Mouse (Mus musculus) heart, postnatal 10 days (tissue): ENCODE data around the gene Lcp2. TPM values are rescaled to one million over a fixed set of nuclear protein-coding genes. Genes with fewer than 3 reads are reported as not detected.

ENCODE experiments used
- DNase-seq, 2 experiments: peaks; one replicate each; pipeline ENCODE4 v3.0.0; 2021
- intact Hi-C: fragments of 180-260 bp; cut with DNase I; formaldehyde crosslinking; loops from one replicate; pipeline ENCODE4 v1.15.1; 2025
- total RNA-seq, 2 experiments: library from RNA; stranded (reverse); gene quantifications; 2 replicates each; pipeline ENCODE4 v1.2.3; 2021

The Lcp2 gene
- total RNA-seq, result 1 to 10 TPM; 1.6 to 2.2 TPM

GRCm38 (mm10) chr11:34046767-34047541 is at the start of gene Lcp2:
Gene Lcp2, plus strand, starts transcription at chr11:34046920.
- DNase-seq, result peak in 1 of 2 experiments; percentile 14
- intact Hi-C loops, result no loop called here

- intact Hi-C loops, result no loop called here
Observed at GRCm38 (mm10) chr11:33998244-33998643, 48.5 kb upstream of the Lcp2 start.

GRCm38 (mm10) chr11:34000416-34000815 is 46.3 kb upstream of the Lcp2 start:
- intact Hi-C loops, result no loop called here
- no peak for DNase-seq

More at GRCm38 (mm10) chr11:33998244-33998643, 48.5 kb upstream of the Lcp2 start:
- no peak for DNase-seq

- intact Hi-C loops, result loop anchor here (1.0 kb wide), 1 partner anchor 71 kb away; no protein-coding TSS in a partner anchor
- DNase-seq, result peak; percentile 64 to 79
Observed at GRCm38 (mm10) chr11:34001938-34002592, 44.7 kb upstream of the Lcp2 start.

GRCm38 (mm10) chr11:34002593-34002965 is 44.1 kb upstream of the Lcp2 start:
- intact Hi-C loops, result loop anchor here (1.0 kb wide), 1 partner anchor 71 kb away; no protein-coding TSS in a partner anchor
- no peak for DNase-seq

- DNase-seq, result no peak
- intact Hi-C loops, result loop anchor here (5.0 kb wide), 2 partner anchors 80 to 205 kb away; no protein-coding TSS in a partner anchor
Observed at GRCm38 (mm10) chr11:34007616-34008015, 39.1 kb upstream of the Lcp2 start.

- peak in 1 of 2 experiments; percentile 13 for DNase-seq
- intact Hi-C loops, result loop anchor here (5.0 kb wide), 2 partner anchors 81 to 204 kb away; no protein-coding TSS in a partner anchor
Observed at GRCm38 (mm10) chr11:34008214-34008613, 38.5 kb upstream of the Lcp2 start.

GRCm38 (mm10) chr11:34008702-34009101 is 38.0 kb upstream of the Lcp2 start:
- DNase-seq, result peak; percentile 61 to 65
- intact Hi-C loops, result loop anchor here (5.0 kb wide), 2 partner anchors 81 to 204 kb away; no protein-coding TSS in a partner anchor

- intact Hi-C loops, result loop anchor here (5.0 kb wide), 3 partner anchors 82 to 203 kb away; no protein-coding TSS in a partner anchor
- no peak for DNase-seq
Observed at GRCm38 (mm10) chr11:34009316-34010087, 37.2 kb upstream of the Lcp2 start.

- peak in 1 of 2 experiments; percentile 18 for DNase-seq
- intact Hi-C loops, result loop anchor here (5.0 kb wide), 1 partner anchor 107 kb away; no protein-coding TSS in a partner anchor
Observed at GRCm38 (mm10) chr11:34010133-34010858, 36.4 kb upstream of the Lcp2 start.

GRCm38 (mm10) chr11:34010859-34011172 is 35.9 kb upstream of the Lcp2 start:
- peak; percentile 69 to 72 for DNase-seq
- intact Hi-C loops, result loop anchor here (5.0 kb wide), 1 partner anchor 106 kb away; no protein-coding TSS in a partner anchor

- intact Hi-C loops, result loop anchor here (5.0 kb wide), 1 partner anchor 105 kb away; no protein-coding TSS in a partner anchor
- no peak for DNase-seq
Observed at GRCm38 (mm10) chr11:34012007-34012652, 34.6 kb upstream of the Lcp2 start.

GRCm38 (mm10) chr11:34025091-34025490 is 21.6 kb upstream of the Lcp2 start:
- intact Hi-C loops, result no loop called here
- DNase-seq, result no peak

GRCm38 (mm10) chr11:34029658-34030057 is 17.1 kb upstream of the Lcp2 start:
- intact Hi-C loops, result no loop called here
- no peak for DNase-seq

- peak; percentile 43 to 45 for DNase-seq
- intact Hi-C loops, result no loop called here
Observed at GRCm38 (mm10) chr11:34031015-34031805, 15.5 kb upstream of the Lcp2 start.

- DNase-seq, result peak in 1 of 2 experiments; percentile 12
- intact Hi-C loops, result no loop called here
Observed at GRCm38 (mm10) chr11:34034008-34034505, 12.7 kb upstream of the Lcp2 start.

GRCm38 (mm10) chr11:34034794-34035193 is 11.9 kb upstream of the Lcp2 start:
- no peak for DNase-seq
- intact Hi-C loops, result no loop called here

- no peak for DNase-seq
- intact Hi-C loops, result no loop called here
Observed at GRCm38 (mm10) chr11:34035909-34036658, 10.6 kb upstream of the Lcp2 start.
